Mouse (Mus musculus): ENCODE results near the gene Lgsn. TPM values are rescaled to one million over a fixed set of nuclear protein-coding genes. Genes with fewer than 3 reads are reported as not detected.

Lgsn gene
- total RNA-seq, 4 experiments from 2014 or later: not detected

DNA sequence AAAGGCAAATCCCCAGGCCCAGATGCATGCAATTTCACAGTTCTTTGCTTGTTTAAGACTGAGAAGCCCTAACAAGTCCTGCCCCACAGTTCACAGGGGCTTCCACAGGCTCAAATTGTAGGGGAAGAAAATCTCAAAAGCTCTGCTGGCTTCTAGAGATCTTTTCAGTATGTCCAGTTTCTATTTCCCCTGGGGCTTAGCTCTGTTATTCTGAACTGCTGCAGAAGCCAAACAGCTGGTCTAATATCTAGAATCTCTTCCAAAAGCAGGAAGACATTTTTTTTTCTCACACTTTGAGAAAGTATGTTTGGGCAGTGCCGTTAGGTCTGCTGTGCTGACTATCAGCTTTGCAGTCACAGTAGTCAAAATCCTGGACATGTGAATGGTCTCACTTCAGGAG lies 38.6 kb downstream of the Lgsn start:
- no peak for DNase-seq (ENCODE audit: low spot score in 2 of 2)

GRCm38 (mm10) chr1:31220599-31221250 lies 44.5 kb downstream of the Lgsn start:
- DNase-seq (ENCODE audit: low spot score in 2 of 2): no peak

DNA sequence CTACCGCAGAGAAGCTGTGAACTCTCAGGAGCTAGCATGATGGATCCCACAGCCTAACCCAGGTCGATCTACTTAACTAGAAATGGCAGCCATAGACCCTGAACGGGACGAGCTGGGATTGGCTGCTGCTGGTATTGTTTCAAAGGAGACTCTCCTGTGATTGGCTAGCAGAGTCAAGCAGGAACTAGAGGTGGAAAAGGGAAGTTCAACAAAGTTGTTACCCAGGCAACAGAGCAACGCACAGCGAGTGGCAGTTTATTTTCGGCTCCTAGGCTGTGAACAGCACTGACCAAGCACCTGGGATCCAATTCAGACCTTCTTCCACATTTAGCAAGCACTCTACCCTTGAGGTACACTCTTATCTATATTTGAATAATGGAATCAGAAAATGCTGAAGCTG lies 46.4 kb downstream of the Lgsn start, which contains the start of the genes 4931428L18Rik and Pih1d3:
4931428L18Rik (minus strand) TSS at position 121 of the 400 bp plus-strand sequence.
Pih1d3 (plus strand) TSS at position 275 of the 400 bp plus-strand sequence.
- DNase-seq (ENCODE audit: low spot score in 2 of 2): no peak

- no peak for DNase-seq (ENCODE audit: low spot score in 2 of 2)
Measured at GRCm38 (mm10) chr1:31233319-31234036, 57.3 kb downstream of the Lgsn start.

Other genes with a start within 250 kb of the Lgsn start
- gene AC153137.1, start 198.4 kb upstream of the Lgsn start, total RNA-seq (2022): not detected
- not detected for gene 4931428L18Rik, start 46.3 kb downstream of the Lgsn start, total RNA-seq (2022)
- not detected for gene Pih1d3, start 46.4 kb downstream of the Lgsn start, total RNA-seq (2022)